Mouse (Mus musculus) myocyte (in vitro differentiated cells): ENCODE data around the gene Flt1. TPM values are rescaled to one million over a fixed set of nuclear protein-coding genes. Genes with fewer than 3 reads are reported as not detected.

Experiments used
- H3K27me3 ChIP-seq: one replicate; pipeline ENCODE4 v1.6.1; 2011; ENCODE audit not compliant: control insufficient read depth, insufficient read depth, insufficient read length
- H3K36me3 ChIP-seq: one replicate; pipeline ENCODE4 v1.6.1; 2011; ENCODE audit not compliant: control insufficient read depth, insufficient read depth
- H3K4me2 ChIP-seq: one replicate; pipeline ENCODE4 v1.6.1; 2011; ENCODE audit warnings: low read depth, control low read depth
- H3K4me3 ChIP-seq: one replicate; pipeline ENCODE4 v1.5.1; 2011; ENCODE audit warnings: mild to moderate bottlenecking, control low read depth, moderate library complexity
- H3K79me2 ChIP-seq: one replicate; pipeline ENCODE4 v1.6.1; 2011; ENCODE audit not compliant: control insufficient read depth, insufficient read depth
- H3ac ChIP-seq: one replicate; pipeline ENCODE4 v1.6.1; 2011; ENCODE audit not compliant: control insufficient read depth, insufficient read length
- CEBPB ChIP-seq: IDR thresholded peaks from 2 replicates; pipeline ENCODE4 v1.6.1; 2011; ENCODE audit warnings: mild to moderate bottlenecking, moderate library complexity; ENCODE audit not compliant: poor library complexity, insufficient read depth, severe bottlenecking
- E2F4 ChIP-seq: IDR thresholded peaks from one replicate; pipeline ENCODE4 v1.6.1; 2011; ENCODE audit warnings: mild to moderate bottlenecking, control low read depth, moderate library complexity; ENCODE audit not compliant: insufficient read depth
- MAX ChIP-seq: IDR thresholded peaks from one replicate; pipeline ENCODE4 v1.6.1; 2011; ENCODE audit warnings: low read depth, mild to moderate bottlenecking, control low read depth
- MYOD1 ChIP-seq, 3 experiments: IDR thresholded peaks; one replicate each; pipeline ENCODE4 v1.6.1; 2011; ENCODE audit warnings: control low read depth in 2 of 3, low read depth in 2 of 3, mild to moderate bottlenecking in 2 of 3, moderate library complexity in 1 of 3; ENCODE audit not compliant: insufficient read length in 2 of 3, control insufficient read depth in 1 of 3
- MYOG ChIP-seq, 3 experiments: IDR thresholded peaks; one replicate each; pipeline ENCODE4 v1.6.1; 2011; ENCODE audit warnings: control low read depth in 2 of 3, low read depth in 2 of 3, mild to moderate bottlenecking in 2 of 3; ENCODE audit not compliant: insufficient read length in 2 of 3, control insufficient read depth in 1 of 3, insufficient read depth in 1 of 3
- POLR2A ChIP-seq: IDR thresholded peaks from one replicate; pipeline ENCODE4 v1.6.1; 2011; ENCODE audit warnings: low read depth, mild to moderate bottlenecking, control low read depth, moderate library complexity; ENCODE audit not compliant: insufficient read length
- POLR2AphosphoS2 ChIP-seq: IDR thresholded peaks from one replicate; pipeline ENCODE4 v1.6.1; 2011; ENCODE audit warnings: low read depth, control low read depth; ENCODE audit not compliant: insufficient read length
- REST ChIP-seq: IDR thresholded peaks from one replicate; pipeline ENCODE4 v1.6.1; 2011; ENCODE audit warnings: mild to moderate bottlenecking, control low read depth, moderate library complexity; ENCODE audit not compliant: insufficient read depth, insufficient read length
- SRF ChIP-seq: IDR thresholded peaks from one replicate; pipeline ENCODE4 v1.6.1; 2011; ENCODE audit warnings: low read depth; ENCODE audit not compliant: control insufficient read depth, insufficient read length
- TCF12 ChIP-seq: IDR thresholded peaks from one replicate; pipeline ENCODE4 v1.6.1; 2011; ENCODE audit warnings: mild to moderate bottlenecking, control low read depth; ENCODE audit not compliant: poor library complexity, insufficient read depth, severe bottlenecking
- TCF3 ChIP-seq: IDR thresholded peaks from one replicate; pipeline ENCODE4 v1.6.1; 2011; ENCODE audit warnings: low read depth, control low read depth; ENCODE audit not compliant: insufficient read length
- USF1 ChIP-seq: IDR thresholded peaks from one replicate; pipeline ENCODE4 v1.6.1; 2011; ENCODE audit warnings: low read depth, mild to moderate bottlenecking, control low read depth, moderate library complexity
- polyA plus RNA-seq: library from polyadenylated mRNA; unstranded; fragments of >200 nt; fragmentation: generic; extraction: Trizol; gene quantifications from one replicate; pipeline ENCODE4 v1.2.1, GENCODE M21; 2012; ENCODE audit warnings: missing spikeins

Flt1 gene
- polyA plus RNA-seq, 1 experiment = 1.1 TPM

- Histone ChIP-seq H3ac (no peak overlapping the region), H3K4me3 (no peak overlapping the region), H3K79me2 (no peaks in the 10 kb centered on the region), H3K27me3 (no peaks in the 10 kb centered on the region), H3K4me2 (no peak overlapping the region), H3K36me3 (no peaks in the 10 kb centered on the region)
- TF ChIP-seq POLR2A (no peak), REST (no peak), USF1 (no peak), MAX (no peak), MYOG (IDR thresholded peaks at IDR 0.05; ENCODE audit: control insufficient read depth in 1 of 3, insufficient read depth in 1 of 3, insufficient read length in 2 of 3, low read depth in 2 of 3) (no peak), TCF3 (no peak), POLR2AphosphoS2 (no peak), TCF12 (no peak), MYOD1 (IDR thresholded peaks at IDR 0.05; ENCODE audit: control insufficient read depth in 1 of 3, insufficient read length in 2 of 3, low read depth in 2 of 3) (no peak), E2F4 (no peak), CEBPB (no peak)
Measured at GRCm38 (mm10) chr5:147697165-147697564, 28.6 kb downstream of the Flt1 start.

- Histone ChIP-seq H3K36me3 (no peaks in the 10 kb centered on the region), H3ac (no peak overlapping the region), H3K79me2 (no peaks in the 10 kb centered on the region), H3K4me3 (no peak overlapping the region), H3K27me3 (no peaks in the 10 kb centered on the region), H3K4me2 (no peak overlapping the region)
- TF ChIP-seq E2F4 (no peak), SRF (no peak), MAX (no peak)
Measured at GRCm38 (mm10) chr5:147692622-147693021, 33.2 kb downstream of the Flt1 start.

GRCm38 (mm10) chr5:147683707-147684323 lies 42.0 kb downstream of the Flt1 start:
- no peak overlapping the region for H3K4me2 ChIP-seq
- no peaks in the 10 kb centered on the region for H3K27me3 ChIP-seq
- H3ac ChIP-seq = no peak overlapping the region
- no peak overlapping the region for H3K4me3 ChIP-seq
- no peaks in the 10 kb centered on the region for H3K36me3 ChIP-seq
- TF ChIP-seq MYOD1 (IDR thresholded peaks at IDR 0.05; ENCODE audit: control insufficient read depth in 1 of 3, insufficient read length in 2 of 3, low read depth in 2 of 3) = no peak
- no peak for TF ChIP-seq CEBPB
- no peak for TF ChIP-seq TCF3
- no peak for TF ChIP-seq E2F4
- no peak for TF ChIP-seq SRF
- no peak for TF ChIP-seq REST
- TF ChIP-seq MYOG (IDR thresholded peaks at IDR 0.05; ENCODE audit: control insufficient read depth in 1 of 3, insufficient read depth in 1 of 3, insufficient read length in 2 of 3, low read depth in 2 of 3) = no peak
- no peak for TF ChIP-seq MAX
- TF ChIP-seq USF1 = no peak
- no peak for TF ChIP-seq POLR2AphosphoS2
- no peak for TF ChIP-seq TCF12
- no peak for TF ChIP-seq POLR2A
- no peaks in the 10 kb centered on the region for H3K79me2 ChIP-seq

DNA sequence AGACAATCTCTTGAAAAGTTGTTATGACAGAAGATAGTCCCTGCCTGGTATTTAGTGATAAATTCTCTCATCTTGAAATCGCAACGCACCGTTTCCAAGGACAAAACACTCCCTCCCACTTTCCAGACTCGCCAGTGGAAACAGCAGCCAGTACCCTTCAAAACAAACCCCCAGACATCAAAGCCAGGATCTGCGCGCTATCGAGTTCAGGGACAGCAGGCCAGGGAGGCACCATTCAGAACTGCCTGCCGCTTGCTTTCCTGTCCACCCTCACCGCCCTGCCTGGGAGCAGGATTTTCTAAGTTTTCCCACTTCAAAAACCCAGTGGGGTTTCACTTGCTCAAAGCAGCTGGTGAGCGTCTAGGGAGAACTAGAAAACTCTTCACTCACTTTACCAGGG lies 44.6 kb downstream of the Flt1 start:
- Histone ChIP-seq H3K36me3 (no peaks in the 10 kb centered on the region), H3K4me2 (no peak overlapping the region), H3K4me3 (no peak overlapping the region), H3ac (no peak overlapping the region), H3K79me2 (no peaks in the 10 kb centered on the region), H3K27me3 (no peaks in the 10 kb centered on the region)
- TF ChIP-seq POLR2AphosphoS2 (no peak), TCF3 (no peak), MAX (no peak), REST (no peak), SRF (no peak), MYOG (IDR thresholded peaks at IDR 0.05; ENCODE audit: control insufficient read depth in 1 of 3, insufficient read depth in 1 of 3, insufficient read length in 2 of 3, low read depth in 2 of 3) (no peak), E2F4 (no peak), MYOD1 (IDR thresholded peaks at IDR 0.05; ENCODE audit: control insufficient read depth in 1 of 3, insufficient read length in 2 of 3, low read depth in 2 of 3) (no peak), TCF12 (no peak), POLR2A (no peak), CEBPB (no peak), USF1 (no peak)

DNA sequence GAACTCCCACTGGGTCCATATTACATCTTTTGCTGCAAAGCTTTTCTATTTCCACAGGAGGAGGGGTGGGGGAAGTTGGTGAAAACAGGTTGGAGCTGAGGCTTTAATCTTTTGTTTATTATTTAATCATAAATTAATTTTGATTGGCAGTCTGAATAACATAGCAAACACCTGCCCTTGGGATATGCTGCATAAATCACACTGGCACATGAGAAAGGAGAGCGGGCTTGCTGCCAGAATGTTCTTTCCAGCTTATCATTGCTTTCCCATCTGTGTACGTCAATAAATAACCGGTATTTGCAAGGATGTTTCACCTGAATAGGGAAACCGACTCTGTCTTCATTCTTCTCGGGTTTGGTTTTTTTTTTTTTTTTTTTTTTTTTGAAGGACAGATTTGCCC lies 45.1 kb downstream of the Flt1 start:
- Histone ChIP-seq H3K36me3 (no peaks in the 10 kb centered on the region), H3K4me2 (no peak overlapping the region), H3K4me3 (no peak overlapping the region), H3K27me3 (no peaks in the 10 kb centered on the region), H3K79me2 (no peaks in the 10 kb centered on the region), H3ac (no peak overlapping the region)
- TF ChIP-seq TCF3 = no peak
- no peak for TF ChIP-seq MAX
- TF ChIP-seq USF1 = no peak
- no peak for TF ChIP-seq POLR2A
- no peak for TF ChIP-seq CEBPB
- no peak for TF ChIP-seq MYOG (IDR thresholded peaks at IDR 0.05; ENCODE audit: control insufficient read depth in 1 of 3, insufficient read depth in 1 of 3, insufficient read length in 2 of 3, low read depth in 2 of 3)
- TF ChIP-seq SRF = no peak
- TF ChIP-seq TCF12 = no peak
- TF ChIP-seq POLR2AphosphoS2 = no peak
- TF ChIP-seq E2F4 = no peak
- TF ChIP-seq MYOD1 (IDR thresholded peaks at IDR 0.05; ENCODE audit: control insufficient read depth in 1 of 3, insufficient read length in 2 of 3, low read depth in 2 of 3) = no peak
- TF ChIP-seq REST = no peak
